Mouse (Mus musculus) embryonic facial prominence, embryonic 15.5 days (tissue): ENCODE measurements around the gene Crebl2. TPM values are rescaled to one million over a fixed set of nuclear protein-coding genes. Genes with fewer than 3 reads are reported as not detected.

Experiments used
- ATAC-seq: fragments of 200-750 bp; cut with Nextera tagmentation; 2 replicates; pipeline ENCODE4 v1.8.0; 2017; ENCODE audit warnings: low read depth, moderate TSS enrichment; ENCODE audit not compliant: insufficient number of reproducible peaks, low FRiP score, low TSS enrichment
- H3K27ac ChIP-seq: fragments of 300-500 bp; sonication (generic); replicated peaks from 2 replicates; pipeline ENCODE4 v1.5.1; 2015; ENCODE audit warnings: mild to moderate bottlenecking, inconsistent platforms
- H3K27me3 ChIP-seq: fragments of 300-500 bp; sonication (generic); 2 replicates; pipeline ENCODE4 v1.6.1; 2015; ENCODE audit warnings: inconsistent platforms
- H3K36me3 ChIP-seq: fragments of 300-500 bp; sonication (generic); 2 replicates; pipeline ENCODE4 v1.6.1; 2015; ENCODE audit warnings: mild to moderate bottlenecking, inconsistent platforms
- H3K4me1 ChIP-seq: fragments of 300-500 bp; sonication (generic); 2 replicates; pipeline ENCODE4 v1.6.1; 2015; ENCODE audit warnings: inconsistent platforms
- H3K4me2 ChIP-seq: fragments of 300-500 bp; sonication (generic); replicated peaks from 2 replicates; pipeline ENCODE4 v1.6.1; 2015; ENCODE audit warnings: mild to moderate bottlenecking, inconsistent platforms
- H3K4me3 ChIP-seq: fragments of 300-500 bp; sonication (generic); replicated peaks from 2 replicates; pipeline ENCODE4 v1.5.1; 2015; ENCODE audit warnings: mild to moderate bottlenecking, inconsistent platforms
- H3K9ac ChIP-seq: fragments of 300-500 bp; sonication (generic); 2 replicates; pipeline ENCODE4 v1.6.1; 2015; ENCODE audit warnings: inconsistent platforms
- H3K9me3 ChIP-seq: fragments of 300-500 bp; sonication (generic); replicated peaks from 2 replicates; pipeline ENCODE4 v1.6.1; 2016; ENCODE audit warnings: inconsistent platforms
- WGBS: fragments of 180-500 bp; shearing (Covaris S2); methylation state at CpG from one replicate; pipeline ENCODE4 v1.1.7; 2015; 5-methylcytosine and 5-hydroxymethylcytosine counted together
- polyA plus RNA-seq: library from polyadenylated mRNA; unstranded; fragments of >200 nt; fragmentation: Nextera tagmentation; extraction: Ambion mirVana; gene quantifications from 2 replicates; pipeline ENCODE4 v1.2.1, GENCODE M21; 2015

Crebl2 gene
- polyA plus RNA-seq, 1 experiment from 2014 or later, result 3.4 TPM

DNA sequence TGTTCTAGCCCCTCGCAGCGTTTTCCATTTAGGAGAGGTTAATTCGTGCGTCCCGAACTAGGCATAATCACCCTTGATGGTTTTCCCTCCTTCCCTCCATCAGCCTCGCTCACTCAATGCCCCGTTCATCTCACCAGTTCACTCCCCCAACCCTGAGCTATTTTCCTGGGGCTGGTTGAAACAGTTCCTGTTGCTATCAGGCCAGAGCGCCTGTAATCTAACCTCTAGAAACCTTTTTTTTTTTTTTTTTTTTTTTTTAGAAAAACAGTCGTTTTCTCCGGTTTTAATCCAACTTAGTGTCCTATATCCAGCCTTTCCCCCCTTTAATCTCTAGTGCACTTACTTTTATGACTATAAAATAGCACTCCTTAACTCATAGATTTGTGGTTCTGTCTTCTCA lies 822 bp downstream of the Crebl2 start:
- WGBS, result 1% methylated on average over 10 of the region's 10 CpGs
- H3K4me2 ChIP-seq, result peak overlapping the region; percentile 78
- peaks cover 12% of the 10 kb centered on the region for H3K4me1 ChIP-seq
- H3K27me3 ChIP-seq, result no peaks in the 10 kb centered on the region
- peak overlapping the region; percentile 48 for H3K9ac ChIP-seq
- peak overlapping the region; percentile 87; the same call in 1 of the 2 replicates for H3K27ac ChIP-seq
- no peaks in the 10 kb centered on the region for H3K36me3 ChIP-seq
- no peaks in the 10 kb centered on the region for H3K9me3 ChIP-seq
- ATAC-seq, result no peak
- peak overlapping the region; percentile 76 for H3K4me3 ChIP-seq

DNA sequence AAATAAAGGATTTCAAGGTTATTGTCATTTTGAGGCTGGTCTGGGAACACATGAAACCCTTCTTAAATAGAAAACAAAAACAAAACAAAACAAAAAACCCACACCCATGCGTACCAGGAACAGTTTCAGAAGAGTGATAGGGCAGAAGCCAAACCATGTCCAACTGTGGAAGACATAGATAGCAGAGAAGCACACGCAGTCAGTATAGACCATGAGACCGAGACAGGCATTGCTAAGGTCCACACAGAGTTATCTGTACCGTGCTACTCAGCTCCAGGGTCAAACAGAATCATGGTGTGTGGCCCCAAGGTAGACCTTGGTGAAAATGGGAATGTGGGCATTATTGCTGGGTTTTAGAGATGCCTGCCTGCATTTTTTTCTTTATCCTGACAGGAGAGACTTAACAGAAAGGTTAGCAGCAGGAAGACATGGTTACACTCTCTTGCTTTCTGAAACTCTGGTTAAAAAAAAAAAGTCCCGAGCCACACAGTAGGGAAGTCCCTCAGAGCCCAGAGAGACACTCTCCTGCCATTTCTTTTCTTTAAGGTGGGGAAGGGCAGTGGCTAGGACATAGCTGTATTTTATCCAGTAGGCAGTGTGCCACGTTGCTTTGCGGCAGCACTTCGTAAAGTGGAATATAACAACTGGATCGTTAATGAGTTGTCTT lies 4.8 kb downstream of the Crebl2 start:
- Histone ChIP-seq H3K27ac (no peak overlapping the region), H3K9ac (no peak overlapping the region), H3K4me3 (no peak overlapping the region), H3K9me3 (no peaks in the 10 kb centered on the region), H3K4me1 (0 out of 2 replicates have a peak, but pooled peaks cover 2% of the 10 kb centered on the region), H3K27me3 (no peaks in the 10 kb centered on the region), H3K4me2 (no peak overlapping the region), H3K36me3 (no peaks in the 10 kb centered on the region)
- ATAC-seq, result no peak
- 77% methylated on average over 9 of the region's 9 CpGs for WGBS

DNA sequence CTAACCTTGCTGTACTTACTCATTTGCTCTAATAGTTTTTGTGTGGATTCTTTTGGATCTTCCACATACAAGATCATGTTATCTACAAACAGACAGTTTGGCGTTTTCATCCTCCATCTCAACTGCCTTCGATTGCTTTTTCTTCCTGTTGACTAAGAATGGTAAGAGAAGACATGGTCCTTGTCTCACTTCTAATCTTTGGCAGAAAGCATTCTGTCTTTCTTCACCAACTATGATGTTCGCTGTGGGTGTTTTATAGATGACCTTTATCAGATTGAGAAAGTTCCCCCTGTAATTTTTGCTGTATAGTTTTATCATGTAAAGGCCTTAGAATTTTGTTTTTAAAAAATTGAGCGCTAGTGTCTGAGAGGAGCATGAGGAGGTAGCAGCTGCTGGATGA lies 8.2 kb downstream of the Crebl2 start:
- Histone ChIP-seq H3K9ac (no peak overlapping the region), H3K4me1 (no peaks in the 10 kb centered on the region), H3K27me3 (no peaks in the 10 kb centered on the region), H3K27ac (no peak overlapping the region), H3K36me3 (no peaks in the 10 kb centered on the region), H3K4me3 (no peak overlapping the region), H3K9me3 (no peaks in the 10 kb centered on the region), H3K4me2 (no peak overlapping the region)
- no peak for ATAC-seq
- WGBS, result 90% methylated on average over 4 of the region's 4 CpGs

DNA sequence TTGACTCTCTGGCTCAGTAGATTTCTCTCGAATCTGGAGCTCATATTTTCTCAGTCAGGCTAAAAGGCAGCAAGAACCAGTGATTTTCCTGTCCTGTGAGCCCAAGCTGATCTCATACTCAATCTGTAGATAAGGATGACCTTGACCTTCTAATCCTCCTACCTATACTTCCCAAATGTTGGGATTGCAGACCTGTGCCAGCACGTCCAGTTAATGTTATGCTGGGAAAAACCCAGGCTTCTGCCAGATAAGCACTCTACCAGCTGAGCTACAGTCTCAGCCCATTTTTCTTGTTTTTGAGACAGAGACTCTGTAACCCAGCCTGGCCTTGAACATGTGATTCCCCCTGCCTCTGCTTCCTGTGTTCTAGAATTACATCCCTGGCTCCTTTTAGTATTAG lies 10.4 kb downstream of the Crebl2 start:
- Histone ChIP-seq H3K4me1 (no peaks in the 10 kb centered on the region), H3K27ac (no peak overlapping the region), H3K9ac (no peak overlapping the region), H3K27me3 (no peaks in the 10 kb centered on the region), H3K9me3 (no peaks in the 10 kb centered on the region), H3K4me2 (no peak overlapping the region), H3K4me3 (no peak overlapping the region), H3K36me3 (no peaks in the 10 kb centered on the region)
- WGBS, result 78% methylated on average over 2 of the region's 2 CpGs
- no peak for ATAC-seq

DNA sequence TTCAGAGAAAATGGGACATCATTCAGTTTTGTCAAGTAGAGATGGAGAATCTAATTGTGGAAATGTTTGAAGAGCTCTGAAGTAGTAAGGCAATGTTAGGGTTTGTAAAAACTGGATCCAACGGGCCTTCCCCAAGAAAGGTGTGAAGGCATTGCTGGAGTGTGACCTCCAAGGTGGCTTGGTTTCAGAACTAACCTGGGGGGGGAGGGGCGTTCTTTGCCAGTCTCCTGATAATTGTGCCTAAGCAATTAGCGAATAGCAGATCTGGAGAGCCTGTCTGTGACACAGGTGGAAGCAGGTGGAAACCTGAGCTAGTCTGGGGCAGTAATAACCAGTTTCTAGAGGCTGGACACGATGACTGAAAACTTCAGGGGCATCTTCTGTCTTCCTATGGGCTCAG lies 15.8 kb downstream of the Crebl2 start:
- Histone ChIP-seq H3K36me3 (peaks cover 8% of the 10 kb centered on the region; the same call in 1 of the 2 replicates), H3K9ac (no peak overlapping the region), H3K27me3 (no peaks in the 10 kb centered on the region), H3K27ac (no peak overlapping the region), H3K4me2 (no peak overlapping the region), H3K4me1 (no peaks in the 10 kb centered on the region), H3K9me3 (no peaks in the 10 kb centered on the region), H3K4me3 (no peak overlapping the region)
- no peak for ATAC-seq
- WGBS, result 70% methylated on average over 4 of the region's 4 CpGs

DNA sequence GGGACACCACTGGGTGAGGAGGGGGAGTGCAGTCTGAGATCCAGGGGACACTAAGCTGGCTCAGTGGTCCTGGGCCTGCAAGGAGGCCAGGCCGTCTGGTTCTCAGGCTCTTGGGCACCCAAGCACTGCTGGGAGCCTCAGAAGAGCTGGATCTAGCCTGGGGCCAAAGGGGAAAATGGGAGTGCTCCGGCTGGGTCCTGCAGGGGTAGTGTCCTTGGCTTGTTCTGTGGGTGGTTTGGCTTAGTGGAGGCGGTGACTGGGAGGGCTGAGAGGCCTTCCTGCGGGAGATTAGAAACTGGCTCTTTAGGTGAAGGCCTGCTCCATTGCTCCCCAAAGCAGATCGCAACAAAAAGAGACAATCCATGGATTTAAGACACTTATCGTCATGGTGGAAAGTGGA lies 16.4 kb downstream of the Crebl2 start:
- H3K9me3 ChIP-seq, result no peaks in the 10 kb centered on the region
- no peak overlapping the region for H3K4me2 ChIP-seq
- no peak overlapping the region for H3K4me3 ChIP-seq
- no peak overlapping the region for H3K27ac ChIP-seq
- peaks cover 14% of the 10 kb centered on the region for H3K36me3 ChIP-seq
- no peaks in the 10 kb centered on the region for H3K27me3 ChIP-seq
- 76% methylated on average over 6 of the region's 6 CpGs for WGBS
- no peak for ATAC-seq
- H3K9ac ChIP-seq, result no peak overlapping the region
- no peaks in the 10 kb centered on the region for H3K4me1 ChIP-seq

DNA sequence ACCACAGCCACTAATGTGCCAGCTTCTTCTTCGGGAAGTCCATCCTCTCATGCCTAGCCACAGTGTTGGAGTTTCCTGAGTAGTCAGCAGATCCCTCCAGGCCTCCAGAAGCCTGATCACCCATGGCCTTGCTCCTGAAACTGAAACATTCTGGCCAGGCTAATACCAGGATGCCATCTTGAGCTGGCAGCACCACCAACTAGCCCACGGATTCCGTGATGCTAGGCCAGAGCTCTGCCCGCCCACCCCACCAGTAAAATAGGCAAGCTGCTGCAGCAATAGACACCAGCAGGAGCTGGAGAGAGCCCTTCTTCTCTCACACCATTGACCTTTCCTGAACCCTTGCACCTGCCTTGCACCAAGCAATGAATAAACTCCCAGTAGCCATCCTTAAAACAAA lies 17.6 kb downstream of the Crebl2 start:
- no peak for ATAC-seq
- WGBS, result 87% methylated on average over 4 of the region's 4 CpGs
- H3K4me3 ChIP-seq, result no peak overlapping the region

DNA sequence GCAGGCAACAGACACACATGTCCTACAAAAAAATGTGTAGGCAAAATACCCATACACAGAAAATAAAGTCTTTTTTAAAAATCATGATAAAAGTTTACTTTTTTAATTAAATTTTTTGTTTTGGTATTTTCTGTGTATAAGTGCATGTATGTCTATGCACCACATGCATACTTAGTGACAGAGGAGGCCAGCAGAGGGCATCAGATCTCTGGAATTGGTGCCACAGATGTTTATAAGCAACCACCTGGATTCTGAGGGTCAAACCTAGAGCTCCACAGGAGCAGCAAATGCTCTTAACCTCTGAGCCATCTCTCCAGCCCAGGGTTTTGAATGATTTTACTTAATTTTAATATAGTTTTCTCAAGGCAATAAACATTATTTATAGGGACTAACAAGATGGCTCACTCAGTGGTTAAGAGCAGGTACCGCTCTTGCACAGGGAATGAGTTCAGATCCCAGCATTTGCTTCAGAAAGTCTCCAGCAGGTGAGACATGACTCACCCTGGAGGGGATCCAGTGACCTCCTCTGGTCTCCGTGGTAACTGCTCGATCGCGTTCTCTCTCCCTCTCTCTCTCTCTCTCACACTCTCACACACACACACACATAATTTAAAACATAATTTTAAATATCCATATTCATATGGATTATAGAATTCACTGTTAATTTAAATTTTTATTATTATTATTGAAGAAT lies 18.4 kb downstream of the Crebl2 start:
- Histone ChIP-seq H3K27me3 (no peaks in the 10 kb centered on the region), H3K36me3 (peaks cover 14% of the 10 kb centered on the region), H3K9ac (no peak overlapping the region), H3K4me1 (no peaks in the 10 kb centered on the region), H3K4me2 (no peak overlapping the region), H3K27ac (no peak overlapping the region), H3K9me3 (no peaks in the 10 kb centered on the region), H3K4me3 (no peak overlapping the region)
- 80% methylated on average over 5 of the region's 5 CpGs for WGBS
- no peak for ATAC-seq

More for the DNA sequence above, 17.6 kb downstream of the Crebl2 start:
- Histone ChIP-seq H3K4me2 (no peak overlapping the region), H3K9ac (no peak overlapping the region), H3K36me3 (peaks cover 14% of the 10 kb centered on the region), H3K27ac (no peak overlapping the region), H3K4me1 (no peaks in the 10 kb centered on the region), H3K27me3 (no peaks in the 10 kb centered on the region), H3K9me3 (no peaks in the 10 kb centered on the region)

DNA sequence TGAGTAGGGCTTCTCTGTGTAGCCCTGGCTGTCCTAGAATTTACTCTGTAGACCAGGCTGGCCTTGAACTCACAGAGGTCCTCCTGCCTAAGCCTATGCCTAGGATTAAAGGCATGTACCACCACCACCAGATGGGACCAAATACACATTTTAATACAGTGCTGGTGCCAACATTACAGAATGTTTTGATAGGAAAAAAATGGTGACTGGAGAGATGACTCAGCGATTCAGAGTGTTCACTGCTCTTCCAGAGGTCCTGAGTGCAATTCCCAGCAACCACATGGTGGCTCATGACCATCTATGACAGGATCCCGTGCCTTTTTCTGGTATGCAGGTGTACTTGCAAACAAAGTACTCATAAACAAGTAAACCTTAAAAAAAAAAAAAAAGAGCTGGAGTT lies 19.5 kb downstream of the Crebl2 start:
- no peak for ATAC-seq
- WGBS, result 89% methylated on average over 2 of the region's 2 CpGs

DNA sequence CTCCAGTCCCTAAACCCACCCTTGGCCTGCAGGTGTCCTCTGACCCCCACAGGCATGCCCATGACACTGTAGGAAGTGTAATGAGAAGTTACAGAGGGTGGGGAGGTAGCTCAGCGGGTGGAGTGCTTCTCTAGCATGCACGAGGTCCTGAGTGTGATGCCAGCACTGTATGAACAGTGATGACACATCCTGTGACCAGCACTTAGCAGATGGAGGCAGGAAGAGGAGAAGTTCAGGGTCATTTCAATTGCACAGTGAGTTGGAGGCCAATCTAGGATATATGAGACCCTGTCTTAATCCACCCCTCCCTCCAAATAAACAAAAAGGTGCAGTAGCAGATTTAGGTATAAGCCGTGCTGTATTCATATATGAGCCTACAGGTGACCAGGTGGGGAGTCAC lies 20.0 kb downstream of the Crebl2 start:
- no peak for ATAC-seq
- 73% methylated on average over 3 of the region's 3 CpGs for WGBS
- no peak overlapping the region for H3K4me3 ChIP-seq
- H3K9ac ChIP-seq, result no peak overlapping the region
- H3K4me1 ChIP-seq, result no peaks in the 10 kb centered on the region
- no peaks in the 10 kb centered on the region for H3K9me3 ChIP-seq
- no peak overlapping the region for H3K27ac ChIP-seq
- H3K4me2 ChIP-seq, result no peak overlapping the region
- H3K36me3 ChIP-seq, result peaks cover 14% of the 10 kb centered on the region
- no peaks in the 10 kb centered on the region for H3K27me3 ChIP-seq

More for the DNA sequence above, 19.5 kb downstream of the Crebl2 start:
- H3K9me3 ChIP-seq, result no peaks in the 10 kb centered on the region
- H3K9ac ChIP-seq, result no peak overlapping the region
- H3K27me3 ChIP-seq, result no peaks in the 10 kb centered on the region
- no peak overlapping the region for H3K4me3 ChIP-seq
- H3K4me1 ChIP-seq, result no peaks in the 10 kb centered on the region
- no peak overlapping the region for H3K4me2 ChIP-seq
- H3K36me3 ChIP-seq, result peaks cover 14% of the 10 kb centered on the region
- H3K27ac ChIP-seq, result no peak overlapping the region

DNA sequence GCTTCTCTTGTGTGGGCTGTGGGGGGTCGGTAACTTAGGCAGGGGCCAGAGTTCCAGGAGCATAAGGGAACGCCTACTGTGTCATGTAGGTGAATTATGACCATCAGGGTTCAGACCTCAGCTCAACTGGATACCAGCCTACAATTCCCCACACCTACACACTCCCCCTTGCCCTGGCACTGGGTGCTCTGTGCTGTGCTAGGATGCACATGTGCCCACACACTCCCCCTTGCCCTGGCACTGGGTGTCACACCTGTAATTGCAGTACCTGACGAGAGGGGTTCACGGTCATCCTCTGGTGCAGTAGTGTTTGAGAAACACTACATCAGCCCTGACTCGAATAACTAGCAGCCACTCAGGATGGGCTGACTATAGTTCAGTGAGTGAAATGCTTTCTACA lies 24.8 kb downstream of the Crebl2 start:
- Histone ChIP-seq H3K27me3 (no peaks in the 10 kb centered on the region), H3K27ac (no peak overlapping the region), H3K4me3 (no peak overlapping the region), H3K4me1 (no peaks in the 10 kb centered on the region), H3K9ac (no peak overlapping the region), H3K4me2 (no peak overlapping the region), H3K9me3 (no peaks in the 10 kb centered on the region), H3K36me3 (peaks cover 22% of the 10 kb centered on the region; the same call in 1 of the 2 replicates)
- no peak for ATAC-seq
- WGBS, result 84% methylated on average over 5 of the region's 5 CpGs

DNA sequence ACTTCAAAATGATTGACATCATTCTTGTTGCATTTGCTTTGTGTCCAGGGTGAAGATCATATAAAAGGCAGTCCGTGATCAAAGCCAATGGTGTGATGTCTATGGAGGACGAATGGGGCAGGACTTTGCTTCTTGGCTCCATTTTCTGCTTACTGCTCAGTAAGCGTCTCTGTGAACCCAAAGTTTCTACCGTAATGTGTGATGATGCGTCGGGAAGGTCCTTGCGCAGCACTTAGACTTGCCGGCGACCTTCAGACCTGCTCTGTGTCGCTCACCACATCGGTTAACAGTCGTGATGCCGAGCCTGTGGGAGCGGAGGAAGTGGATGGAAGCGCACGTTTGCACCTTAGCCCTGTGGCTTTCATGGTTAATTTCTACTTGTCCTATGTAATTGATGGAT lies 26.0 kb downstream of the Crebl2 start:
- H3K4me3 ChIP-seq, result no peak overlapping the region
- ATAC-seq, result no peak
- H3K27ac ChIP-seq, result no peak overlapping the region
- WGBS, result 90% methylated on average over 16 of the region's 16 CpGs
- no peaks in the 10 kb centered on the region for H3K4me1 ChIP-seq
- no peaks in the 10 kb centered on the region for H3K27me3 ChIP-seq
- no peak overlapping the region for H3K9ac ChIP-seq
- H3K4me2 ChIP-seq, result no peak overlapping the region
- peaks cover 12% of the 10 kb centered on the region; the same call in 1 of the 2 replicates for H3K36me3 ChIP-seq
- no peaks in the 10 kb centered on the region for H3K9me3 ChIP-seq
